Mouse (Mus musculus): ENCODE measurements around the gene Ctnnd2. TPM values are rescaled to one million over a fixed set of nuclear protein-coding genes. Genes with fewer than 3 reads are reported as not detected.

Gene Ctnnd2
- polyA plus RNA-seq, 1 experiment from 2014 or later: 17.2 TPM

DNA sequence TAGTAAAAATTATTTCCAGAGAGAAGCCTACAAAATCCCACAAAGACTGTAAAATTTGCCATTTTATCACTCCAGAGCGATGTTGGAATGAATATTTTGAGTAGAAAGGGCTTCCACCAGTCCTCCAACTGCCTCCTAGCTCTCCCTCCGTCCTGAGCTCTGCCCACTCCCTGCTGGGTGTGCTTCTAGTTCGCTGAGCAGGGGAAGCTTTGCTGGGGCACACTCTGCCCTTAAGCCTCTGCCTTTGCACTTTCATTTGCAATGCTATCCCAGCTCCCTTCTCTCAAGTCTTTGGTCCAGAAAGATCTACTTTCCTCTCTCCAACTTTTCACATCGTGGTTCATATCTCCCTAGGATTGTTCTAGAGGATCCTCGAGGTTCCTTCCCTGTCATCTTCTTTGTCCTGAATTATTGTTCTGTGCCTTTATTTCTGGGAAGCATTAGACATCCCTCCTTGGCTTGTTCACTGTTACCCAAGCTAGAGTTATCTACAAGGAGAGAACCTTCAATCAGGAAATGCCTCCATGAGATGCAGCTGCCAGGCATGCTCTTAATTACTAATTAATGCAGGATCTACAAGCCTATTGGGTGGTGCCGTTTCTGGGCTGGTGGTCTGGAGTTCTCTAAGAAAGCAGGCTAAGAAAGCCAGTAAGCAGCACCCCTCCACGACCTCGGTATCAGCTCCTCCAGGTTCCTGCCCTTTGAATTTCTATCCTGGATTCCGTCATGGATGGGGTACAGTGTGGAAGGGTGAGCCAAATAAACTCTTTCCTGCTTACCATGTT, 288.1 kb downstream of the Ctnnd2 start:
- Histone ChIP-seq H3K4me1 (replicated peaks; ENCODE audit: control insufficient read depth, insufficient read depth, low read length) (no peaks in the 10 kb centered on the region), H3K9ac (ENCODE audit: low read length) (no peak overlapping the region), H3K27me3 (ENCODE audit: control insufficient read depth, insufficient read depth, low read depth, low read length) (no peaks in the 10 kb centered on the region), H3K4me3 (ENCODE audit: low read length) (no peak overlapping the region), H3K36me3 (ENCODE audit: control insufficient read depth, insufficient read depth, low read length) (no peaks in the 10 kb centered on the region), H3K27ac (ENCODE audit: low read length) (no peak overlapping the region), H3K4me2 (ENCODE audit: low read depth, low read length) (no peak overlapping the region), H3K9me3 (ENCODE audit: control insufficient read depth, low read length) (no peaks in the 10 kb centered on the region)
- no peak for ATAC-seq (ENCODE audit: low read depth)
- WGBS: 62% methylated on average over 9 of the region's 9 CpGs

DNA sequence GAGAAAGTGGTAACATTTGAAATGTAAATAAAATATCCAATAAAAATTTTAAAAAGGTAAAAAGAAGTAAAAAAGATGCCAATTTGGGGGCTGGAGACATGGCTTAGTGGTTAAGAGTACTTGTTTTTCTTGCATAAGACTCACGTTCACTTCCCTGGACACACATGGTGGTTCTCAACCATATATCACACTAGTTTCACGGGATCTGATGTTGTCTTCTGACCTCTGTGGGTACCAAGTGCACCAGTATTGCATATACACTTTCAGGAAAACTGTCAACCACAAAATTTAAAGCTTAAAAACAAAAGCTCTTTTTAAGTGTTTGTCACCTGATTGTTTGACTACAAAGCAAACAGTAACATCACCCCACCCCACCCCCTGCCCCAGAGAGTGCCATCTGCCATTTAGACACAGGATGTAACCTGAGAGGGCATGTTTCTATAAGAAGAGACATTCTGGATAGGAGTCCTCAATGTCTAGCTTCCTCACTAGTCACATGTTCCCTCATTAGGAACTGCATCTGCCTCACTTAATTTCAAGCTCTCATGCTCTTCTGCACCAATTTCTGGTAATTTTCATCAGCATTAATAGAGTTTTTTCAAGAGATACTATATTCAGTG, 290.5 kb downstream of the Ctnnd2 start:
- Histone ChIP-seq H3K36me3 (ENCODE audit: control insufficient read depth, insufficient read depth, low read length) (no peaks in the 10 kb centered on the region), H3K4me3 (ENCODE audit: low read length) (no peak overlapping the region), H3K4me2 (ENCODE audit: low read depth, low read length) (no peak overlapping the region), H3K9me3 (ENCODE audit: control insufficient read depth, low read length) (no peaks in the 10 kb centered on the region), H3K9ac (ENCODE audit: low read length) (no peak overlapping the region), H3K4me1 (replicated peaks; ENCODE audit: control insufficient read depth, insufficient read depth, low read length) (no peaks in the 10 kb centered on the region), H3K27me3 (ENCODE audit: control insufficient read depth, insufficient read depth, low read depth, low read length) (no peaks in the 10 kb centered on the region), H3K27ac (ENCODE audit: low read length) (no peak overlapping the region)
- WGBS: 33% methylated on average over 2 of the region's 2 CpGs
- ATAC-seq (ENCODE audit: low read depth): no peak

DNA sequence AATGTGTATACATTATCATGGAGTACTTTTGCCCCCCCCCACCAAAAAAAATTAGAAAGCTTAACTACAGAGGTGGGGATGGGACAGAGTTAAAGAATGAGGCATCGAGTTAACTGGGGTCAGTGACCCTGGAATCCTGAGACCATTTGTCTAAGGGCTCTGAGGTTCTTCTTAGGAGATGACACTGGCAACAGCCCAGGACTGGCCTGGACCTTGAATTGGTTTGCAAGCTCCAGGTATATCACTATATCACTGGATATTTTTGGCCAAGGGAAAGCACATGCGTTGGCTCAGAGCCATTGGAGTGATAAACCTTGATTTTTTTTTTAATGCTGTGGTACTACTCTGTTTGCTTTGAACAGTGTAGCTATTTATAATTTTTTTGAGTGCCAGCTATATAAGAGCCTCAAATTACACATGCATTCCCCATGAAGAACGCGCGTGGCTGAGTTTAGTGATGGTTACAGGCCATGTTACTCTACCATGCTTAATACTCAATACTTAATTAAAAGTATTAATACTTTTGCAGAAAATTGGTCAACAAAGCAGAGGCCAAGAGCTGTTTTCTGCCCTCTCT, 291.2 kb downstream of the Ctnnd2 start:
- H3K36me3 ChIP-seq (ENCODE audit: control insufficient read depth, insufficient read depth, low read length): no peaks in the 10 kb centered on the region
- no peaks in the 10 kb centered on the region for H3K27me3 ChIP-seq (ENCODE audit: control insufficient read depth, insufficient read depth, low read depth, low read length)
- 70% methylated on average over 5 of the region's 5 CpGs for WGBS
- no peak overlapping the region for H3K27ac ChIP-seq (ENCODE audit: low read length)
- H3K4me2 ChIP-seq (ENCODE audit: low read depth, low read length): no peak overlapping the region
- no peaks in the 10 kb centered on the region for H3K9me3 ChIP-seq (ENCODE audit: control insufficient read depth, low read length)
- no peak overlapping the region for H3K9ac ChIP-seq (ENCODE audit: low read length)
- ATAC-seq (ENCODE audit: low read depth): no peak
- no peaks in the 10 kb centered on the region for H3K4me1 ChIP-seq (replicated peaks; ENCODE audit: control insufficient read depth, insufficient read depth, low read length)
- H3K4me3 ChIP-seq (ENCODE audit: low read length): no peak overlapping the region

DNA sequence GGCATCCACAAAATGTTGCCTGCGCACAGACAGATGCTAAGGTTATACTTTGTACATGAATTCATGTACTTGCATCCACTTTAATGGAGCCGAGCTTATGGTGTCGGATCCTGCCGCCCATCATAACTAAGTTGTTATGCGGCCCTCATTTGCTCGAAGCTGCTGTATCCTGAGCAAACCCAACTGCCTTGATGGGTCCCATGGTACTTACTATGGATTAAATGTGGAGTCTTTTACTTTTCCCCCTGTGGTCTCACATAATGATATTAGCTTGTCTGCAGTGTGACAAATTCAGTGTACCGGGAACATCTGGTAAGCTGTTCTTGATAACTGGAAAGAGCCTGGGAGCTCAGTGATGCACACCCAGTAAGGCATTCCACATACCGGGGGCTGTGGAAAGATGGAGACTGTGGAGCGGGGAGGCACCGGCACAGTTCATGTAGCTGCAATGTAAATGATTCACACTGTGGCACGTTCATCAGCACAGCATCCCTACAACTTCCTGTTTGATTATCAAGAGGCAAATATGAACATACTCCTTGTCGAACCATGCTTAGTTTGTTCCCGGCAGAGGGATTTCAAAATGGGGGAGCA, 294.7 kb downstream of the Ctnnd2 start:
- no peak for ATAC-seq (ENCODE audit: low read depth)
- Histone ChIP-seq H3K36me3 (ENCODE audit: control insufficient read depth, insufficient read depth, low read length) (no peaks in the 10 kb centered on the region), H3K4me3 (ENCODE audit: low read length) (no peak overlapping the region), H3K4me2 (ENCODE audit: low read depth, low read length) (no peak overlapping the region), H3K9me3 (ENCODE audit: control insufficient read depth, low read length) (no peaks in the 10 kb centered on the region), H3K9ac (ENCODE audit: low read length) (no peak overlapping the region), H3K27ac (ENCODE audit: low read length) (no peak overlapping the region), H3K4me1 (replicated peaks; ENCODE audit: control insufficient read depth, insufficient read depth, low read length) (no peaks in the 10 kb centered on the region), H3K27me3 (ENCODE audit: control insufficient read depth, insufficient read depth, low read depth, low read length) (no peaks in the 10 kb centered on the region)
- WGBS: 75% methylated on average over 13 of the region's 13 CpGs

DNA sequence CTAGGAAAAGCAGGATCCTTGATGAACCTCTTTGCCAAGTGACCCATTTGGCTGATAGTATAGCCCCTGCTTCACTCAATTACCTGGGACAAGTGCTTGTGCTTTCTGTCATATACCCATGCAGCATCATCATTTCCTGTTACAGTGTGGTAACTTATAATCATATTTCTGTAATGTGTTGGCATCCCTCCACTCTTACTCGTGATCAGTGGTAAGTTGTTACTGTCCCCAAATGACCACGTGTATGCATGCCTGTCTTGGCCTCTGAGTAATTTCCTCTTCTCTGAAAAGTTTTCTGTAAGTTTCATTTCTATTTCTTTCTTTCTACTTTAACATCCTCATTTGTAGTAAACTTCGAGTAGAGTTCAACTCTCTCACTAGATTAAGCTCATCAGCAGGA, 296.4 kb downstream of the Ctnnd2 start:
- Histone ChIP-seq H3K9ac (ENCODE audit: low read length) (no peak overlapping the region), H3K9me3 (ENCODE audit: control insufficient read depth, low read length) (no peaks in the 10 kb centered on the region), H3K36me3 (ENCODE audit: control insufficient read depth, insufficient read depth, low read length) (no peaks in the 10 kb centered on the region), H3K27ac (ENCODE audit: low read length) (no peak overlapping the region), H3K4me3 (ENCODE audit: low read length) (no peak overlapping the region), H3K4me1 (replicated peaks; ENCODE audit: control insufficient read depth, insufficient read depth, low read length) (no peaks in the 10 kb centered on the region), H3K4me2 (ENCODE audit: low read depth, low read length) (no peak overlapping the region), H3K27me3 (ENCODE audit: control insufficient read depth, insufficient read depth, low read depth, low read length) (no peaks in the 10 kb centered on the region)
- 68% methylated on average over 3 of the region's 3 CpGs for WGBS
- no peak for ATAC-seq (ENCODE audit: low read depth)

DNA sequence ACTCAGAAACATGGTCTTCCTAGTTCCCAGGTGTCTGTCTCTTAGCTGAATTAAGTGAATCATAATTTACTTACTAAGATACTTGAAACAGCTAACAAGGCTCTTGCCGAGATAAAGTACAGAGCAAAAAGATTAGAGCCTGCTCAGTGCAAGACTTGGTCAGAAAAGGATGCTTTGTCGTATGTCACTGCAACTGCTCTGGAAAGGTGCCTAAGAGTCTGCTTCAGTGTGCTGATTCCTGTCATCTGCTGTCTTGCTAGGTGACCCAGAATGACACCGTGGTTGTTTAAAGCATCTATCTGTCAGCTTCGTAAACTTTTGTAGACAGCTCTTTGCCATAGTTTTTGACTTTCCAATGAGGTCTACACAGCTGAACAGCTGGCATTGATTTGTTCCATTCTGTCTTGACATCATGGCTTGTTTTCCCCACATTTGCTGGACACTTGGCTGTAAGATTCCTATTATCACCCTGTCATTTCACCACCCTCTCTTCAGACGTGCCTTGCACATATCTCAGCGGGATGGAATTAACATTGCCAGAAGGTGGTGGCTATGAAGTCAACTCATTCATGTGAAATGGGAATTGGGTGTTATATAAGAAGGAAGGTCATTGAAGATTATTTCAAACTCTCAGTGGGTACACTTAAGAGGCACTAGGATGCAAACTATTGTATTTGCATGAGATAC, 299.0 kb downstream of the Ctnnd2 start:
- Histone ChIP-seq H3K27me3 (ENCODE audit: control insufficient read depth, insufficient read depth, low read depth, low read length) (no peaks in the 10 kb centered on the region), H3K9ac (ENCODE audit: low read length) (no peak overlapping the region), H3K9me3 (ENCODE audit: control insufficient read depth, low read length) (no peaks in the 10 kb centered on the region), H3K4me3 (ENCODE audit: low read length) (no peak overlapping the region), H3K4me1 (replicated peaks; ENCODE audit: control insufficient read depth, insufficient read depth, low read length) (no peaks in the 10 kb centered on the region), H3K36me3 (ENCODE audit: control insufficient read depth, insufficient read depth, low read length) (no peaks in the 10 kb centered on the region), H3K27ac (ENCODE audit: low read length) (no peak overlapping the region), H3K4me2 (ENCODE audit: low read depth, low read length) (no peak overlapping the region)
- WGBS: 54% methylated on average over 6 of the region's 6 CpGs
- ATAC-seq (ENCODE audit: low read depth): no peak

DNA sequence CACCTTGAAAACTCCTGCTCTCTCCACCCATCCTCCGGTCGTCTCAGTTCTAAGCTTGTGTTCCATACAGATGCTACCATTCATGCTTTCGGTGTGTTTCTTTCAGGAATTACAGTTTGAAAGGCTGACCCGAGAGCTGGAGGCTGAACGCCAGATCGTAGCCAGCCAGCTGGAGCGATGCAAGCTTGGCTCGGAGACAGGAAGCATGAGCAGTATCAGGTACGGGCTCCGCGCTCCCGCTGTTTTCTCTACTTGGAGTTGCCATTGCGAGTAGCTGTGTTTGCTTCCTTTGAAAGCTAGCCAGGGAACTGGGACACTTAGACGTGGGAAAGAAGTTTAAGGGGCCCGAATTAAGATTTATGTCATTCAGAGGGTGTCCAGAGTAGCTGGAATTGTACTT, 308.3 kb downstream of the Ctnnd2 start:
- no peak for ATAC-seq (ENCODE audit: low read depth)
- 52% methylated on average over 15 of the region's 15 CpGs for WGBS
- no peaks in the 10 kb centered on the region; the same call in 1 of the 2 replicates for H3K4me1 ChIP-seq (replicated peaks; ENCODE audit: control insufficient read depth, insufficient read depth, low read length)
- no peaks in the 10 kb centered on the region for H3K36me3 ChIP-seq (ENCODE audit: control insufficient read depth, insufficient read depth, low read length)
- H3K4me3 ChIP-seq (ENCODE audit: low read length): no peak overlapping the region
- no peak overlapping the region for H3K4me2 ChIP-seq (ENCODE audit: low read depth, low read length)
- no peaks in the 10 kb centered on the region for H3K27me3 ChIP-seq (ENCODE audit: control insufficient read depth, insufficient read depth, low read depth, low read length)
- H3K9me3 ChIP-seq (ENCODE audit: control insufficient read depth, low read length): no peaks in the 10 kb centered on the region
- no peak overlapping the region for H3K9ac ChIP-seq (ENCODE audit: low read length)
- no peak overlapping the region for H3K27ac ChIP-seq (ENCODE audit: low read length)

DNA sequence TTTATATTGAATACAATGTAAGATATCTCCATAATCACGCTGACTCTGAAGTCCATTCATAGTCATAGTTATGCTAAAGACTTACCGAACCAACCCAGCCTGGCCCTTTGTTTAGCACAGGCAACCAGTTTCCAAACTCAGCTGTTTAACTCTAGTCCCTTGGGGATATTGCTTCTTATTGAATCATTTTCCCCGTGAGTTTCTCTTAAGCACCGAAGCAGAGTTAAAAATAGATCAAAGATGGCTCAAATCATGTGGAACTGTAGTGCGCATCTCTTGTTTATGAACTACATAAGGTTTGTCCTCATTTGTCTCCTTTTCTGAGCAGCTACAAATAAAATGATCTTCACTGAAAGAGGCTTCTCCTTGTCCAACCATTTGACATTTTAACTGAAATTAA, 334.1 kb downstream of the Ctnnd2 start:
- Histone ChIP-seq H3K27ac (ENCODE audit: low read length) (no peak overlapping the region), H3K36me3 (ENCODE audit: control insufficient read depth, insufficient read depth, low read length) (no peaks in the 10 kb centered on the region), H3K9ac (ENCODE audit: low read length) (no peak overlapping the region), H3K4me2 (ENCODE audit: low read depth, low read length) (no peak overlapping the region), H3K27me3 (ENCODE audit: control insufficient read depth, insufficient read depth, low read depth, low read length) (no peaks in the 10 kb centered on the region), H3K4me1 (replicated peaks; ENCODE audit: control insufficient read depth, insufficient read depth, low read length) (no peaks in the 10 kb centered on the region), H3K4me3 (ENCODE audit: low read length) (no peak overlapping the region), H3K9me3 (ENCODE audit: control insufficient read depth, low read length) (no peaks in the 10 kb centered on the region)
- 65% methylated on average over 5 of the region's 5 CpGs for WGBS
- ATAC-seq (ENCODE audit: low read depth): no peak

DNA sequence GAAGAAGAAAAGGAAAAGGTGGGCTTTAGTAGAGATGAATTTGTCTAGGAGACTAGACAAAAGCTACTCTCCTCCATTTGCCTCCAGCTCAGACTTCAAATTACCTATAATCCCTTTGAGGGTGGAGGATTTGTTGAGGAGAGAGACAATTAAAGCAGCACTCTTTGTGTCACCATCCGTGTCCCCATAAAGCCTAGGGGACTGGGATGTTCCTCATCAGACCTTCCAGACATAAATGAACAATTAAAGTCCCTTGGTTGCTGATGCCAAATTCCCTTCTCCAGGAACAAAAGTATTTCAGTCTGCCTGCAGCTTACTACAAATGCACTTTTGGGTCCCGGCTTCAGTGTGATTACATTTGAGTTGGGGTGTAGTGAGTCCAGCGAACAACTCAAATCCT, 340.1 kb downstream of the Ctnnd2 start:
- H3K9me3 ChIP-seq (ENCODE audit: control insufficient read depth, low read length): no peaks in the 10 kb centered on the region
- H3K4me1 ChIP-seq (replicated peaks; ENCODE audit: control insufficient read depth, insufficient read depth, low read length): no peaks in the 10 kb centered on the region
- 66% methylated on average over 3 of the region's 3 CpGs for WGBS
- no peaks in the 10 kb centered on the region for H3K36me3 ChIP-seq (ENCODE audit: control insufficient read depth, insufficient read depth, low read length)
- no peaks in the 10 kb centered on the region for H3K27me3 ChIP-seq (ENCODE audit: control insufficient read depth, insufficient read depth, low read depth, low read length)
- no peak for ATAC-seq (ENCODE audit: low read depth)
- no peak overlapping the region for H3K4me2 ChIP-seq (ENCODE audit: low read depth, low read length)
- H3K4me3 ChIP-seq (ENCODE audit: low read length): no peak overlapping the region
- no peak overlapping the region for H3K9ac ChIP-seq (ENCODE audit: low read length)
- no peak overlapping the region for H3K27ac ChIP-seq (ENCODE audit: low read length)
